In the genomic region with DNA sequence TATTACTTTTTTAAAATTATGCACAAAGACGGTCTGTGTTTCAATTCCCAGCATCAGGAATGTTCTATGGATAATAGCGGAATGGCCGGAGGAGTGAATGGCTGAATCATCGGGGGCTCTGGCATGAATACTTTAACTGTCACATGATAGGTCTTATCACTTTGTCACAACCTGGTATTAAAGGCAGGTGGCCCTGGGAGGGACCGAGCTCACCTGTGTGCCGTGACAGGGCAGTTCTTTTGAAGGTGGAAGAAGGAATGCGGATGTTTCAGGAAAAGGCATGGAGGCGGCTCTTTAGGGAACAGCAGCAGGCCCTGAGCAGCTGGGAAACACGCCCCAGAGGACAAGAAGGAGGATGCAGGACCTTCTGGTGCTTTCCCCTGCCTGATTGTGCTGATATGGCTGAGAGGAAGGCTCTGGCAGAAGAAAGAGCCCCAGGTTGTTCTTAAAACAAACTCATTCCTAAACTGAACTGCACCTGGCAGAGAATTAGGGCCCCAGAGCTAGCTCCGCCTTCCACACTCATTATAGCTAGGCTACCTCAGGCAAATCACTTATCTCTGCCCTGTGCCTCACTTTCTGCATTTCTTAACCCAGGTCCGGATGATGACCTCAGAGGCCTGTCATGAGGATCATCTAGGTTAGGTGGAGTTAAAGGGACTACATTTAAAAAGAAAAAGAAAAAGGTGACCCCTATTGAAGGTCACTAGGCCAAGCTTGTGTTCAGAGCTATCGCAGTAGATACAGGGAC, we compare ENCODE assay signal across 25 mouse cellular contexts.
DNase-seq lines count a peak whose midpoint lies in the region; ATAC-seq and TF ChIP-seq lines count a peak whose summit lies in the region.
"Had no signal": no experiment of that assay in that cellular context is flagged by ENCODE, and none has a peak within 500 bp of the region (broad histone marks: within the 10 kb centered on the region; RNA-seq: fewer than 3 reads in every experiment).

No protein-coding gene starts in this region.

- no peaks in the 10 kb centered on the region for H3K4me1 ChIP-seq in heart, embryonic 10.5 days
- no peaks in the 10 kb centered on the region for H3K4me1 ChIP-seq in intestine, postnatal 0 days (replicated peaks; ENCODE audit: control insufficient read depth, insufficient read depth, low read length)
- no peaks in the 10 kb centered on the region for H3K4me1 ChIP-seq in forebrain, embryonic 15.5 days
- no peaks in the 10 kb centered on the region for H3K4me1 ChIP-seq in cerebellum, adult 2 months (ENCODE audit: control insufficient read depth, insufficient read depth, low read length)
- H3K4me1 ChIP-seq: embryonic facial prominence, embryonic 15.5 days; forebrain, embryonic 10.5 days; heart, embryonic 15.5 days had no signal

- H3K9ac ChIP-seq in intestine, postnatal 0 days (ENCODE audit: low read depth, low read length): no peak overlapping the region
- H3K9ac ChIP-seq in forebrain, embryonic 15.5 days (replicated peaks): no peak overlapping the region
- H3K9ac ChIP-seq: embryonic facial prominence, embryonic 15.5 days; heart, embryonic 15.5 days; hindbrain, embryonic 14.5 days had no signal

- no peak overlapping the region for H3K27ac ChIP-seq in heart, embryonic 10.5 days
- H3K27ac ChIP-seq in intestine, postnatal 0 days (ENCODE audit: low read depth, low read length): no peak overlapping the region
- no peak overlapping the region for H3K27ac ChIP-seq in forebrain, embryonic 15.5 days (replicated peaks)
- no peak overlapping the region for H3K27ac ChIP-seq in cerebellum, adult 2 months (ENCODE audit: insufficient read depth, low read length)
- H3K27ac ChIP-seq: embryonic facial prominence, embryonic 15.5 days; forebrain, embryonic 10.5 days; heart, embryonic 15.5 days; hindbrain, embryonic 14.5 days had no signal

- no peak overlapping the region for H3K4me2 ChIP-seq in intestine, postnatal 0 days (replicated peaks; ENCODE audit: low read depth)
- no peak overlapping the region for H3K4me2 ChIP-seq in forebrain, embryonic 15.5 days (replicated peaks)
- H3K4me2 ChIP-seq: embryonic facial prominence, embryonic 15.5 days; heart, embryonic 11.5 days; heart, embryonic 15.5 days; hindbrain, embryonic 14.5 days had no signal

- H3K36me3 ChIP-seq in heart, embryonic 10.5 days: no peaks in the 10 kb centered on the region
- no peaks in the 10 kb centered on the region for H3K36me3 ChIP-seq in intestine, postnatal 0 days (ENCODE audit: control insufficient read depth, insufficient read depth)
- H3K36me3 ChIP-seq in forebrain, embryonic 15.5 days: no peaks in the 10 kb centered on the region
- H3K36me3 ChIP-seq: embryonic facial prominence, embryonic 15.5 days; forebrain, embryonic 10.5 days; G1E; heart, embryonic 15.5 days had no signal

- peak; percentile 64 for DNase-seq in heart, adult 11 months
- no peak for DNase-seq in heart, embryonic 10.5 days (ENCODE audit: low spot score)
- peak; percentile 14 for DNase-seq in R1 (ENCODE audit: low read depth, low spot score)
- no peak for DNase-seq in urinary bladder, postnatal 14 days (ENCODE audit: low spot score)
- DNase-seq in cerebellum, adult 2 months: no peak
- DNase-seq: adrenal gland, postnatal 25 days; B cell, adult 2 months; cerebellum, adult 18-20 months; cerebellum, postnatal 10 days; embryo, embryonic 11 days; gastrocnemius, postnatal 36 days; heart, adult 18-20 months; heart, postnatal 14 days had no signal

- peak; percentile 80 for ATAC-seq in intestine, postnatal 0 days
- ATAC-seq in forebrain, embryonic 15.5 days (replicated peaks): no peak
- ATAC-seq: activated CD4-positive, CD25-positive, alpha-beta regulatory T cell, adult 4 months; CD4-positive, CD25-positive, alpha-beta regulatory T cell, adult 4 months; forebrain, embryonic 14.5 days had no signal

- no peaks in the 10 kb centered on the region for H3K9me3 ChIP-seq in heart, embryonic 10.5 days
- H3K9me3 ChIP-seq in intestine, postnatal 0 days (ENCODE audit: control insufficient read depth): no peaks in the 10 kb centered on the region
- H3K9me3 ChIP-seq in forebrain, embryonic 15.5 days: no peaks in the 10 kb centered on the region
- H3K9me3 ChIP-seq: embryonic facial prominence, embryonic 15.5 days; forebrain, embryonic 10.5 days; G1E; heart, embryonic 15.5 days had no signal

- H3K27me3 ChIP-seq in heart, embryonic 10.5 days (ENCODE audit: insufficient read depth, poor library complexity, severe bottlenecking): peaks cover 14% of the 10 kb centered on the region; the same call in 1 of the 2 replicates
- H3K27me3 ChIP-seq in intestine, postnatal 0 days (replicated peaks; ENCODE audit: control insufficient read depth, insufficient read depth, low read length): no peaks in the 10 kb centered on the region
- no peaks in the 10 kb centered on the region for H3K27me3 ChIP-seq in forebrain, embryonic 15.5 days
- H3K27me3 ChIP-seq in cerebellum, adult 2 months (ENCODE audit: control insufficient read depth, insufficient read depth, low read length): no peaks in the 10 kb centered on the region
- H3K27me3 ChIP-seq: embryonic facial prominence, embryonic 15.5 days; heart, embryonic 15.5 days had no signal

- H3K4me3 ChIP-seq in heart, embryonic 10.5 days: no peak overlapping the region
- no peak overlapping the region for H3K4me3 ChIP-seq in intestine, postnatal 0 days (ENCODE audit: low read depth, low read length)
- H3K4me3 ChIP-seq in forebrain, embryonic 15.5 days: no peak overlapping the region
- no peak overlapping the region for H3K4me3 ChIP-seq in cerebellum, adult 2 months (replicated peaks; ENCODE audit: insufficient read depth, low read depth, low read length)
- H3K4me3 ChIP-seq: embryonic facial prominence, embryonic 15.5 days; erythroblast, embryonic 14.5 days; forebrain, embryonic 10.5 days; heart, embryonic 15.5 days had no signal

- 79% methylated on average over 12 of the region's 12 CpGs for WGBS in heart, embryonic 10.5 days
- WGBS in intestine, postnatal 0 days: 62% methylated on average over 12 of the region's 12 CpGs
- 91% methylated on average over 12 of the region's 12 CpGs for WGBS in forebrain, embryonic 15.5 days
- WGBS in cerebellum, adult 2 months: 94% methylated on average over 12 of the region's 12 CpGs

- TF ChIP-seq POLR2A in cerebellum, adult 2 months (IDR thresholded peaks at IDR 0.05; ENCODE audit: borderline replicate concordance, insufficient read depth, low read length): no peak

- TF ChIP-seq CTCF in intestine, postnatal 0 days (IDR thresholded peaks at IDR 0.05; ENCODE audit: low read depth): no peak
- no peak for TF ChIP-seq CTCF in cerebellum, adult 2 months (IDR thresholded peaks at IDR 0.05; ENCODE audit: borderline replicate concordance, insufficient read depth, low read depth, low read length)

Comparison
In these comparisons a context has a peak if more than half of its experiments do, and no peak if none do; other contexts are left out.
1. DNase-seq: peak in heart, adult 11 months (single experiment) and R1 (single experiment); none in heart, embryonic 10.5 days (single experiment), urinary bladder, postnatal 14 days (single experiment) and cerebellum, adult 2 months (0 of 2).